Mouse (Mus musculus): ENCODE measurements around the gene Mug2.
"Not testable (repeated sequence)": the region's sequence is repeated elsewhere in the genome, so short reads cannot be mapped to it uniquely, and the experiment has no call there.

Mug2 gene

DNA sequence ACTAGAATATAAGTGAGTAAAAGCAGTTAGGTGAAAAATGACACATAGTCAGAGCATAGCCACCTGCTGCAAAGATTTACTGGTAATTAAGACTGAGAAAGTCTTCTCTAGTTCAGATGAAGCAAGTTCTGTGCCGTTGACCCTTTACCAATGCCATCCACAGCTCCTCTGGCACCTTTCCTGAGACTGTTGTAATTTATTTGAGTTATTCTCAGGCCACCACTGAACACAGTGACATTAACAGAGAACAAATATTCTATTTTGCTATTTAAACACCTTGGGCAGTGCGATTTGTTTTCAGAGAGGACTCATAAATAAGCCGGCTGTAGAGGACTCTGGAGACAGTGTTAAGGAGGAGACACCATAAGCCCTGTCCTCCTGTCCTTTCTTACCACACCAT, at the start of gene Mug2:
TSS of gene Mug2 (plus strand) at position 301 of the 400 bp plus-strand sequence.
- not testable (repeated sequence) for DNase-seq

DNA sequence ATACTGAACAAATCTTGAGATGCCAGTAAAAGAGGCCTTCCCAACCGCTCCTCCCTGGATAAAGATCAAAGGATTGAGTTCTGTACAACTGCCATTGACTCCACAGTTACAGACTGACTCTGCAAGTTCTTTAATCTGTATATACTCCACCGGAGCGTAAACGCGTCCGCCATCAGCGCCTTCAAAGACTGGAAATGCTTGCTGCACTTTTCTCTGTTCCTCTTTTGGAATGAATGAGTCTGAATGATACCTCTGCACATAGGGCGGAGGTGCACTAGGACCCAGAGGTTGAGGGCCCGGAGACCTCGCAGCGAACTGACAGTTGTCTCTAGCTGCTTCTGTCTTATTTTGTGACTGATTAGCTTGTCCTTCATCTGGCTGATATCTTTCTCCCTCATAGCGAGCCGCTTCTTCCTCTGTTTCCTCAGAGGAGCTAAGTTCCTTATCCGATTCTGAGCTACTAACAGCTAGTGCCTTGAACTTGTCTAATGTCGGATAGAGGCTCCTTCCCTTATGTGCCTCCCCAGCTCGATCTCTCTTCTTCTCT, 48.7 kb upstream of the Mug2 start:
- not testable (repeated sequence) for DNase-seq

DNA sequence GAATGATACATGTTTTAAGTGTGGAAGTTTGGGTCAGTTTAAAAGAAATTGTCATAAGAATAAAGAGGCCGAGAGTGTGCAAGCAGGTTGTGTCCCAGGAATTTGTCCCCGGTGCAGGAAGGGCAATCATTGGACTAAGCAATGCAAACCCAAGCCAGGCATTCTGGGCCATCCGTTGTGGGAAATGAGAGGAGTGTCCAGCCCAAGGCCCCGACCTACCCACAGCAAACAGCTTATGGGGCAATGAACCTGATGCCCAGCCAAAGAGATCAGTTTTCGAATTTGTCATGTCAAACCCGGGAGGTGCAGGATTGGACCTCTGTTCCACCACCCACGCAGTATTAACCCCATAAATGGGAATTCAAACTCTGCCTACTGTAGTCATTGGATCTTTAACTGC, 30.9 kb upstream of the Mug2 start:
- no peak for DNase-seq

DNA sequence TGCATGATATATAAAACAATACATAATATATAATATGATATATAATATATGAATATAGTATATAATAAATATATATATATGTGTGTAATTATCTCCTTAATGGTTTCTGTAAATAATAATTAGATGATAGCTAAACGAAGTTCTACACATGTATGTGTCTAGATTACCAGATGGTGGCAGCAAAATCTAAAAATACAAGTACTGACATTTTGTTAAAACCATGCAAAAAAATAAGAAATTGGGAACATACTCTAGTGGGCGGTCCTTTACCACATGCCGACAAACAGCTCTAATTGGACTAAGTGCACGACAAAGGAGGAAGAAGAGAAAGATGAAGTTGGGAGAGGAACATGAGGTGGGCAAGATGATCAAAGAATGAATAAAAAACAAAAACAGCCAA, 94.3 kb downstream of the Mug2 start:
- no peak for DNase-seq

DNA sequence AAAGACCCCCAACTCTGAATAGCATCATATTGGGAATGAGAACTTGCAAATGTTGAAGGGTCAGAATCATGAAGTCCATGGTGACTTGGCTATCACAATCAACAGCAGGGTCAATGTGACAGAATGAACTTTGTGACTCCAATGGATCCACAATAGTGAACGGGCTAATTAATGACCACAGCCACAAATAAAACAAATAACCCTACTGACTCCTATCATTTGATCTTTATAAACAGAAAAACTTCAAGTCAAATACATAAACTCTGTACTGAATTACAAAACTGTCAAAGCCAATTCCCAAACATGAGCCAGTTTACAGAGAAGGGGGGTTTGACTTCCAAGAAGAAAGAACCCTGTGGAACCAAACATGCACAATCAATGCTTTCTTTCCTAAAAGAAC, 95.1 kb downstream of the Mug2 start:
- DNase-seq, result no peak

DNA sequence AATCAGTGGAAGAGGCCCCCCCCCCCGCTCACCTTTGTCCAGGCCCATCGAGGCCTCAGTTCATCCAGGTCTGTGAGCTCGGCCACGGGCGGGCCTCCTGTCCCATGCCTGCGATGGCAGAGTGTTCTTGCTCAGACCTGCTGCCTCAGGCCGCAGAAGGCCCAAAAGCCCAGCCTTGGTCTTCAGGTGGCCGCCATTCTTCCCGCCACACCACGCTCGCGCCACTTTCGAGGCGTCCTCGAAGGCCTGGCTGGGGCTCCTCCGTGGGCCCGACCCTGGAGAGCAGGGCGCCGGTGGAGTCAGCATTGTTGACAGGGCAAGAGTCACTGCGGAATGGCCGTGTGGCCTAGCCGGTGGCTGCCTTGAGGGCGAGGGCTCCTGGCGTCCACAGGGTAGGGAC, 110.4 kb downstream of the Mug2 start:
- DNase-seq, result no peak

DNA sequence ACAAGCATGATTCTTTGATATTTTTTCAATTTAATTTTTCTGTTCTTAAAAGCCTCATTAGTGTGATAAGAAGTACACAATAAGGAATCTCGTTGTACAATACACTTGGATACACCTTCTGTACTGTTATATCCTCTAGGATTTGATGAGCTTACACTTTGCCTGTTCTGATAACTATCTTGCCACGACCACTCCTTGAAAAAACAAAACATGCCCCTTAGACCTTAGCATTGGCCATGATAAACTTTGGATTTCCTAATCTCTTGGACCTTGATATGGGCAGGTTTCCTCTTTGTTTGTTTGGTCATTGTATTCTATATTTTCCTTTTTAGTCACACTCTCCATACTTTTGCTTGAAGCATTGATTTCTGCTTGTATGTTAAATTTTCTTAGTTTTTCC, 123.0 kb downstream of the Mug2 start:
- DNase-seq, result no peak

Measured in thymus, postnatal 14 days (tissue).